Mouse (Mus musculus) forebrain, embryonic 15.5 days (tissue): ENCODE data around the gene Pappa. TPM values are rescaled to one million over a fixed set of nuclear protein-coding genes. Genes with fewer than 3 reads are reported as not detected.

Experiments used
- ATAC-seq: fragments of 200-750 bp; cut with Nextera tagmentation; replicated peaks from 2 replicates; pipeline ENCODE4 v1.8.0; 2017; ENCODE audit warnings: mild to moderate bottlenecking, moderate TSS enrichment, moderate library complexity
- H3K27ac ChIP-seq: fragments of 300-500 bp; sonication (generic); replicated peaks from 2 replicates; pipeline ENCODE4 v1.5.1; 2015; ENCODE audit warnings: mild to moderate bottlenecking, inconsistent platforms
- H3K27me3 ChIP-seq: fragments of 300-500 bp; sonication (generic); 2 replicates; pipeline ENCODE4 v1.6.1; 2015; ENCODE audit warnings: inconsistent platforms
- H3K36me3 ChIP-seq: fragments of 300-500 bp; sonication (generic); 2 replicates; pipeline ENCODE4 v1.6.1; 2015; ENCODE audit warnings: mild to moderate bottlenecking, inconsistent platforms
- H3K4me1 ChIP-seq: fragments of 300-500 bp; sonication (generic); 2 replicates; pipeline ENCODE4 v1.6.1; 2015; ENCODE audit warnings: inconsistent platforms
- H3K4me2 ChIP-seq: fragments of 300-500 bp; sonication (generic); replicated peaks from 2 replicates; pipeline ENCODE4 v1.6.1; 2015; ENCODE audit warnings: mild to moderate bottlenecking, inconsistent platforms
- H3K4me3 ChIP-seq: fragments of 300-500 bp; sonication (generic); 2 replicates; pipeline ENCODE4 v1.5.1; 2015; ENCODE audit warnings: mild to moderate bottlenecking, inconsistent platforms
- H3K9ac ChIP-seq: fragments of 300-500 bp; sonication (generic); replicated peaks from 2 replicates; pipeline ENCODE4 v1.6.1; 2015; ENCODE audit warnings: mild to moderate bottlenecking, inconsistent platforms
- H3K9me3 ChIP-seq: fragments of 300-500 bp; sonication (generic); 2 replicates; pipeline ENCODE4 v1.6.1; 2016; ENCODE audit warnings: inconsistent platforms
- WGBS: fragments of 180-500 bp; shearing (Covaris S2); methylation state at CpG from one replicate; pipeline ENCODE4 v1.1.7; 2015; ENCODE audit warnings: mixed read lengths; 5-methylcytosine and 5-hydroxymethylcytosine counted together
- polyA plus RNA-seq: library from polyadenylated mRNA; unstranded; fragments of >200 nt; fragmentation: Nextera tagmentation; extraction: Ambion mirVana; gene quantifications from 2 replicates; pipeline ENCODE4 v1.2.1, GENCODE M21; 2015

Gene Pappa
- polyA plus RNA-seq, 1 experiment from 2014 or later: 0.39 TPM

GRCm38 (mm10) chr4:65178146-65178545 lies 54.2 kb downstream of the Pappa start:
- Histone ChIP-seq H3K27ac (no peak overlapping the region), H3K36me3 (no peaks in the 10 kb centered on the region), H3K4me3 (no peak overlapping the region), H3K9ac (no peak overlapping the region), H3K9me3 (no peaks in the 10 kb centered on the region), H3K27me3 (no peaks in the 10 kb centered on the region), H3K4me1 (peaks cover 5% of the 10 kb centered on the region), H3K4me2 (no peak overlapping the region)
- ATAC-seq: no peak
- 72% methylated on average over 1 of the region's 1 CpGs for WGBS

GRCm38 (mm10) chr4:65187236-65187635 lies 63.3 kb downstream of the Pappa start:
- H3K9ac ChIP-seq: no peak overlapping the region
- H3K27ac ChIP-seq: no peak overlapping the region
- ATAC-seq: no peak
- H3K4me2 ChIP-seq: no peak overlapping the region
- no peak overlapping the region for H3K4me3 ChIP-seq
- H3K4me1 ChIP-seq: peaks cover 6% of the 10 kb centered on the region
- WGBS: 80% methylated on average over 2 of the region's 2 CpGs
- H3K9me3 ChIP-seq: no peaks in the 10 kb centered on the region
- H3K27me3 ChIP-seq: no peaks in the 10 kb centered on the region
- no peaks in the 10 kb centered on the region for H3K36me3 ChIP-seq

- Histone ChIP-seq H3K27ac (no peak overlapping the region), H3K4me2 (no peak overlapping the region), H3K4me1 (peaks cover 5% of the 10 kb centered on the region), H3K9me3 (no peaks in the 10 kb centered on the region), H3K4me3 (no peak overlapping the region), H3K9ac (no peak overlapping the region), H3K27me3 (no peaks in the 10 kb centered on the region), H3K36me3 (no peaks in the 10 kb centered on the region)
- 93% methylated on average over 1 of the region's 1 CpGs for whole genome bisulfite sequencing
- ATAC-seq: no peak
These were observed 63.7 kb downstream of the Pappa start for GRCm38 (mm10) chr4:65187716-65188115.

- no peaks in the 10 kb centered on the region for H3K4me1 ChIP-seq
- H3K4me3 ChIP-seq: no peak overlapping the region
- 72% methylated on average over 6 of the region's 6 CpGs for WGBS
- no peaks in the 10 kb centered on the region for H3K36me3 ChIP-seq
- H3K9me3 ChIP-seq: no peaks in the 10 kb centered on the region
- no peaks in the 10 kb centered on the region for H3K27me3 ChIP-seq
- H3K4me2 ChIP-seq: no peak overlapping the region
- no peak overlapping the region for H3K9ac ChIP-seq
- no peak for ATAC-seq
- no peak overlapping the region for H3K27ac ChIP-seq
These were observed 65.0 kb downstream of the Pappa start for GRCm38 (mm10) chr4:65188921-65189485.

GRCm38 (mm10) chr4:65192810-65193209 lies 68.8 kb downstream of the Pappa start:
- Histone ChIP-seq H3K27ac (no peak overlapping the region), H3K9ac (no peak overlapping the region), H3K4me3 (no peak overlapping the region), H3K4me1 (no peaks in the 10 kb centered on the region), H3K36me3 (no peaks in the 10 kb centered on the region), H3K4me2 (no peak overlapping the region), H3K9me3 (no peaks in the 10 kb centered on the region), H3K27me3 (no peaks in the 10 kb centered on the region)
- 89% methylated on average over 3 of the region's 3 CpGs for WGBS
- no peak for ATAC-seq

GRCm38 (mm10) chr4:65195971-65196370 lies 72.0 kb downstream of the Pappa start:
- Histone ChIP-seq H3K9me3 (no peaks in the 10 kb centered on the region), H3K36me3 (no peaks in the 10 kb centered on the region), H3K27ac (no peak overlapping the region), H3K27me3 (no peaks in the 10 kb centered on the region), H3K4me3 (no peak overlapping the region), H3K9ac (no peak overlapping the region), H3K4me2 (no peak overlapping the region), H3K4me1 (no peaks in the 10 kb centered on the region)
- ATAC-seq: no peak
- WGBS: 78% methylated on average over 1 of the region's 1 CpGs

- Histone ChIP-seq H3K4me2 (no peak overlapping the region), H3K9me3 (no peaks in the 10 kb centered on the region), H3K27ac (no peak overlapping the region), H3K36me3 (no peaks in the 10 kb centered on the region), H3K27me3 (no peaks in the 10 kb centered on the region), H3K4me3 (no peak overlapping the region), H3K4me1 (no peaks in the 10 kb centered on the region), H3K9ac (no peak overlapping the region)
- WGBS: 77% methylated on average over 5 of the region's 5 CpGs
- no peak for ATAC-seq
These were observed 79.7 kb downstream of the Pappa start for GRCm38 (mm10) chr4:65203666-65204065.

GRCm38 (mm10) chr4:65205446-65205845 lies 81.5 kb downstream of the Pappa start:
- no peak overlapping the region for H3K27ac ChIP-seq
- H3K4me1 ChIP-seq: no peaks in the 10 kb centered on the region
- no peaks in the 10 kb centered on the region for H3K36me3 ChIP-seq
- H3K9me3 ChIP-seq: no peaks in the 10 kb centered on the region
- no peak overlapping the region for H3K9ac ChIP-seq
- 93% methylated on average over 2 of the region's 2 CpGs for WGBS
- no peak overlapping the region for H3K4me3 ChIP-seq
- H3K27me3 ChIP-seq: no peaks in the 10 kb centered on the region
- H3K4me2 ChIP-seq: no peak overlapping the region
- ATAC-seq: no peak

- no peaks in the 10 kb centered on the region for H3K9me3 ChIP-seq
- no peak overlapping the region for H3K4me2 ChIP-seq
- H3K27me3 ChIP-seq: no peaks in the 10 kb centered on the region
- H3K9ac ChIP-seq: no peak overlapping the region
- 76% methylated on average over 3 of the region's 3 CpGs for WGBS
- no peaks in the 10 kb centered on the region for H3K36me3 ChIP-seq
- no peak overlapping the region for H3K27ac ChIP-seq
- H3K4me1 ChIP-seq: no peaks in the 10 kb centered on the region
- ATAC-seq: no peak
- no peak overlapping the region for H3K4me3 ChIP-seq
These were observed 85.5 kb downstream of the Pappa start for GRCm38 (mm10) chr4:65209369-65210015.

GRCm38 (mm10) chr4:65216682-65217081 lies 92.7 kb downstream of the Pappa start:
- Histone ChIP-seq H3K9me3 (no peaks in the 10 kb centered on the region), H3K9ac (no peak overlapping the region), H3K36me3 (no peaks in the 10 kb centered on the region), H3K4me1 (0 out of 2 replicates have a peak, but pooled peaks cover 5% of the 10 kb centered on the region), H3K27me3 (no peaks in the 10 kb centered on the region), H3K27ac (no peak overlapping the region), H3K4me2 (no peak overlapping the region), H3K4me3 (no peak overlapping the region)
- WGBS: 12% methylated on average over 3 of the region's 3 CpGs
- no peak for ATAC-seq

GRCm38 (mm10) chr4:65217651-65218364 lies 93.8 kb downstream of the Pappa start:
- 0 out of 2 replicates have a peak, but pooled peaks have one; percentile 48 for ATAC-seq
- no peaks in the 10 kb centered on the region for H3K36me3 ChIP-seq
- no peak overlapping the region for H3K9ac ChIP-seq
- H3K4me1 ChIP-seq: 0 out of 2 replicates have a peak, but pooled peaks cover 5% of the 10 kb centered on the region
- H3K4me2 ChIP-seq: no peak overlapping the region
- H3K4me3 ChIP-seq: no peak overlapping the region
- no peaks in the 10 kb centered on the region for H3K9me3 ChIP-seq
- no peaks in the 10 kb centered on the region for H3K27me3 ChIP-seq
- no peak overlapping the region for H3K27ac ChIP-seq
- WGBS: 55% methylated on average over 9 of the region's 9 CpGs

- Histone ChIP-seq H3K36me3 (no peaks in the 10 kb centered on the region), H3K27me3 (no peaks in the 10 kb centered on the region), H3K4me3 (no peak overlapping the region), H3K4me2 (no peak overlapping the region), H3K9ac (no peak overlapping the region), H3K4me1 (no peaks in the 10 kb centered on the region), H3K27ac (no peak overlapping the region), H3K9me3 (no peaks in the 10 kb centered on the region)
- ATAC-seq: no peak
- 58% methylated on average over 4 of the region's 4 CpGs for WGBS
These were observed 99.9 kb downstream of the Pappa start for GRCm38 (mm10) chr4:65223901-65224300.
